Mouse (Mus musculus) bone marrow, adult 2 months (tissue): ENCODE measurements around the gene Grin1.

ENCODE experiments used
- CTCF ChIP-seq: fragments of 200-500 bp; IDR thresholded peaks from 2 replicates; pipeline ENCODE4 v1.5.1; 2011; ENCODE audit warnings: low read length, control low read depth; ENCODE audit not compliant: control insufficient read depth, insufficient read depth
- POLR2A ChIP-seq: fragments of 200-500 bp; IDR thresholded peaks from 2 replicates; pipeline ENCODE4 v1.6.1; 2011; ENCODE audit warnings: low read depth, mild to moderate bottlenecking, control low read depth, low read length, borderline replicate concordance; ENCODE audit not compliant: control insufficient read depth

DNA sequence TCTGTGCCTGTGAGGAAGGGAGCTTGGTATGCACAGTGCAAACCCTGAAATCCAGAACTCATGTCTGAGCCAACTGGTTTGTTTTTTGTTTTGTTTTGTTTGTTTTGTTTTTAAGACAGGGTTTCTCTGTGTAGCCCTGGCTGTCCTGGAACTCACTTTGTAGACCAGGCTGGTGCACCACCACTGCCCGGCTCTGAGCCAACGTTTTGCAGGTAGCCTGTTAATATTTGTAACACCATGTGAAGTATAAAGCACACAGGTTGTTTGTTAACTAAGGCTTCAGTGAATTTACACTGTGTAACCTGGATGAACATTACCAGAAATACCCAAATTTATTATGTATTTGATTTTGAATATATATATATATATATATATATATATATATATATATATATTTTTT, 7.0 kb upstream of the Grin1 start:
- no peak for TF ChIP-seq CTCF
- TF ChIP-seq POLR2A: no peak
